Mouse (Mus musculus): ENCODE results near the gene Setdb1. TPM values are rescaled to one million over a fixed set of nuclear protein-coding genes. Genes with fewer than 3 reads are reported as not detected.
A peak's percentile ranks its signal among the peaks of the same experiment; 100 is the strongest.
"Not testable (repeated sequence)": the region's sequence is repeated elsewhere in the genome, so short reads cannot be mapped to it uniquely, and the experiment has no call there.

Setdb1 gene
- polyA plus RNA-seq (2014; fragmentation: Nextera tagmentation; extraction: Ambion mirVana), result 36.8 and 53.6 TPM in 2 replicates

DNA sequence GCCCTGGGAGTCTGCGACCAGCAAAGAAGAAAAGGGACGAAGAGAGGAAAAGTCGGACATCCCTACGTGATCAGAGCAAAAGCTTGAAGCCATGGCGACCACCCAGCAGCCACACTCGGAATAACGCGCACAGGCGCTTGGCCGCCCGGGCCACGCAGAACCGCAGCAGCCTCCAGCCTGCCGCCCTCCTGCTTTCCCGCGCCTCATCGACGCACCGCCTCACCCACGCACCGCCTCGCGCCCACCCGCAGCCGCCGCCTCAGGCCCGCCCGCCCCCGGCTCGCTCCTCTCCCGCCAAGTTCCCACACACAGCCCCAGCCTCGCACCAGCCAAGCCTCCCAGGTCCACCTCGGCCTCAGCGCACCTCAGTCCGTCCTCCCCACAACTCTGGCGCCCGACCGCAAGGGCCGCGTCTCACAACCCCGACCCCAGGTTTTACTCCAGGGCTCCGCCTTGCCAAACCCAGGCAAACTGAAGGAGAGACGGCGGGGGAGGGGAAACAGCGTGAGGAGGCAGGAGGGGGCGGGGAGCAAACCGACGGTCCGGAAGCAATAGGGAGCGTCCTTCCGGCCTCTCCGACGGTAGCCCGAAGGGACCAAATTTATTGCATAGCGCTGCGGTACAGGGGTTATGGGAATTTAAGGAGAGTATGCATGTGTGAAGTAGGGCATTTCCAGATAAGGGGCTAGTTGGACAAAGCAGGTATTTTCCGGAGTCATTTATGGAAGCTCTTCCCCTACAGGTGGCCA is at the start of gene Setdb1:
Gene Setdb1 (minus strand): TSS at position 502 of the 749 bp plus-strand sequence.
- DNase-seq (peak; percentile 99), ATAC-seq (ENCODE audit: low FRiP score, low TSS enrichment) (peak; percentile 94)
- H3K4me2 ChIP-seq (ENCODE audit: low read length), result peak within 1 kb of the TSS; percentile 50
- not testable (repeated sequence) for H3K9me3 ChIP-seq (ENCODE audit: control insufficient read depth, low read length); H3K4me1 ChIP-seq (ENCODE audit: control insufficient read depth, insufficient read depth, low read length); H3K27me3 ChIP-seq (ENCODE audit: control insufficient read depth, insufficient read depth, low read length); H3K27ac ChIP-seq (replicated peaks; ENCODE audit: low read depth, low read length)
- H3K9ac ChIP-seq (replicated peaks; ENCODE audit: low read length), result peak within 1 kb of the TSS; percentile 40; the same call in 1 of the 2 replicates
- peaks cover 18% of the 10 kb centered on the region for H3K36me3 ChIP-seq (ENCODE audit: control insufficient read depth, insufficient read depth, low read length)
- H3K4me3 ChIP-seq (replicated peaks; ENCODE audit: low read depth, low read length), result peak within 1 kb of the TSS; percentile 43
- under 1% methylated on average over 31 of the region's 57 CpGs for WGBS

DNA sequence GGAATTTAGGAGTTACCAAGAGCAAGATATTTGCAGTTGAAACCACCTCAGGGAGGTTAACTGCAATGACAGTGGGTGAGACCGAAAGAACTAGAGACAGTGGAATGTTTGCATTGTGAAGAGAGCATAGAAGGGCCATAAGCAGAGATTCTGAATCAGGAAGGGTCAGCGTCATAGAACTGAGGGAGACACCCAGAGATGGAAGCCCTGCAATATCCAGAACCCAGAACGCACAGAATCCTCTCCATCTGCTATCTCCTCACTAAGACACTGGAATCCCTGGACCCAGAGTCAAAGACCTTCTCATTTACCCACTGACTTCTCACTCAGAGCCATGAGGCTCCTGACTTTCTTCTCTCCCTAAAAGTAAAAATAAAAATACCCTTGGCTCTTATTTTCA is 45.7 kb upstream of the Setdb1 start, which contains the start of gene 4930558C23Rik:
Gene 4930558C23Rik (minus strand): TSS at position 101 of the 400 bp plus-strand sequence.
- Histone ChIP-seq H3K9ac (replicated peaks; ENCODE audit: low read length) (no peak within 1 kb of the TSS), H3K27me3 (ENCODE audit: control insufficient read depth, insufficient read depth, low read length) (no peaks in the 10 kb centered on the region), H3K27ac (replicated peaks; ENCODE audit: low read depth, low read length) (no peak within 1 kb of the TSS), H3K4me1 (ENCODE audit: control insufficient read depth, insufficient read depth, low read length) (no peaks in the 10 kb centered on the region), H3K4me2 (ENCODE audit: low read length) (no peak within 1 kb of the TSS), H3K9me3 (ENCODE audit: control insufficient read depth, low read length) (no peaks in the 10 kb centered on the region), H3K4me3 (replicated peaks; ENCODE audit: low read depth, low read length) (no peak within 1 kb of the TSS), H3K36me3 (ENCODE audit: control insufficient read depth, insufficient read depth, low read length) (no peaks in the 10 kb centered on the region)
- ATAC-seq (ENCODE audit: low FRiP score, low TSS enrichment) (no peak), DNase-seq (no peak)
- 94% methylated on average over 3 of the region's 3 CpGs for WGBS

DNA sequence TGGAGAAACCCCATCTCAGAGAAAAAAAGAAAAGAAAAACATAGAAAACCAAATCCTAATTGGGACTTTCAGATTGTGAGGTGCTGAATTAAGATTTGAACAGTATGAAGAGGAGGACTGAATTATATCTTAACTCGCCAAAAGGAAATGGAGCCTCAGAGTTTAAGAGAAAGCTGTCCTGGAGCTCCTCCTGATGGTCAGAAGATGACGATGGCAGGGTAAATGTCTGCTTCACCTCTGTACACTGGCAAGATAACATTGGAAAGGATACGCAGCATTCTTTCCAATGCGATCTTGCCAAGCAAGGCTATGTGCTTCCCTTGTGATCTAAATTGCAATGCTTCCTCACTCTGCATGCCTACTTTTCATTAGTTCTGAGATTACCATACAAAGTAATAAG is 37.4 kb upstream of the Setdb1 start:
- Histone ChIP-seq H3K27me3 (ENCODE audit: control insufficient read depth, insufficient read depth, low read length) (no peaks in the 10 kb centered on the region), H3K4me3 (replicated peaks; ENCODE audit: low read depth, low read length) (no peak overlapping the region), H3K9ac (replicated peaks; ENCODE audit: low read length) (no peak overlapping the region), H3K36me3 (ENCODE audit: control insufficient read depth, insufficient read depth, low read length) (no peaks in the 10 kb centered on the region), H3K4me1 (ENCODE audit: control insufficient read depth, insufficient read depth, low read length) (no peaks in the 10 kb centered on the region), H3K27ac (replicated peaks; ENCODE audit: low read depth, low read length) (no peak overlapping the region), H3K9me3 (ENCODE audit: control insufficient read depth, low read length) (0 out of 2 replicates have a peak, but pooled peaks cover 4% of the 10 kb centered on the region), H3K4me2 (ENCODE audit: low read length) (no peak overlapping the region)
- DNase-seq (peak; percentile 1), ATAC-seq (ENCODE audit: low FRiP score, low TSS enrichment) (no peak)
- 86% methylated on average over 4 of the region's 4 CpGs for WGBS

DNA sequence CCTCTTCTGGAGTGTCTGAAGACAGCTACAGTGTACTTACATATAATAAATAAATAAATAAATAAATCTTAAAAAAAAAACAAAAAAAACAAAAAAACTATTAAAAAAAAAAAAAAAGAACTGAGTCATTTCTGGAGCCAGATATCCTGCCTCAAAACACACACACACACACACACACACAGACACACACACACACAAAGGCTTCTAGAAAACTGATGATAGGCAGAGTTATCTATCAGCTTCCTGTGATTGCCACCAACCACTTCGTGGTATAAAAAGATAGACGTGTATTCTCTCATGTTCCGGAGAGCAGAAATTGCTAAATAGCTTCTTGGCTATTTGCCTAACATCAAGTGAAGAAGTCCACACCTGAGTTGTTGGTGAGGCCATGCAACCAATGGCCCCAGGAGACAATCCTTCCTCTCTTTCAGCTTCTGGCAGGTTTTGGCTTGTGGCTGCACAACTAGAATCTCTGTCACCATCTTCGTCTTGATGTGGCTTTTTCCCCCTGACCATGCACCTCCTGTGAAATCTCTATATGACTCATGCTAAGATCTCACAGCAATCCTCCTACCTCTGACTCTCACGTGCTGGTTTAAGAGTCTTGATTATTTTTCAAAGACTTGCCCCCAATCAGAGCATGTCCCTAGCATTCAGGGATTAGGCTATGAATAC is 28.5 kb upstream of the Setdb1 start:
- no peaks in the 10 kb centered on the region for H3K36me3 ChIP-seq (ENCODE audit: control insufficient read depth, insufficient read depth, low read length)
- H3K4me2 ChIP-seq (ENCODE audit: low read length), result no peak overlapping the region
- no peak for ATAC-seq (ENCODE audit: low FRiP score, low TSS enrichment)
- H3K4me3 ChIP-seq (replicated peaks; ENCODE audit: low read depth, low read length), result no peak overlapping the region
- 89% methylated on average over 5 of the region's 5 CpGs for WGBS
- no peak overlapping the region for H3K27ac ChIP-seq (replicated peaks; ENCODE audit: low read depth, low read length)
- H3K27me3 ChIP-seq (ENCODE audit: control insufficient read depth, insufficient read depth, low read length), result no peaks in the 10 kb centered on the region
- no peak overlapping the region for H3K9ac ChIP-seq (replicated peaks; ENCODE audit: low read length)
- no peak for DNase-seq
- no peaks in the 10 kb centered on the region for H3K4me1 ChIP-seq (ENCODE audit: control insufficient read depth, insufficient read depth, low read length)
- H3K9me3 ChIP-seq (ENCODE audit: control insufficient read depth, low read length), result no peaks in the 10 kb centered on the region

DNA sequence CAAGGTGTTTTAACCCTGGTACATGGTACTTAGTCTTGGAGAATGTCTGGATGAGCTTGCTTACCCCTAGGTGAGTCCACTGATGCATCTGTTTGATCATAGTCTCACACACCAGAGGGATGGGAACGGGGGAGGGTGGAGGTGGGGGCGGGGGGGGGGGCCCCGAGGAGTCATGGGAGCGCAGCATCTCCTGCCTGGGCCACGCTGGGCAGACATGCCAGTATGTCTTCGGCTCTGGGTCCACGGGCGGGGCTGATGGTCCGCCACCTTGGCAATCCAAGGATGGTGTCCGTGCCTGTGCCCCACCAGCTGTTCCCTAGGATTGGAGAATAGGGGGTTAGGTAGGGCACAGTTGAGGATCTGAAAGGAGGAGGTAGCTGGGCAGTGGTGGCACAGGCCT is 16.2 kb upstream of the Setdb1 start:
- H3K9ac ChIP-seq (replicated peaks; ENCODE audit: low read length), result no peak overlapping the region
- no peak for DNase-seq
- H3K4me2 ChIP-seq (ENCODE audit: low read length), result no peak overlapping the region
- peaks cover 7% of the 10 kb centered on the region; the same call in 1 of the 2 replicates for H3K9me3 ChIP-seq (ENCODE audit: control insufficient read depth, low read length)
- no peaks in the 10 kb centered on the region for H3K27me3 ChIP-seq (ENCODE audit: control insufficient read depth, insufficient read depth, low read length)
- H3K27ac ChIP-seq (replicated peaks; ENCODE audit: low read depth, low read length), result no peak overlapping the region
- ATAC-seq (ENCODE audit: low FRiP score, low TSS enrichment), result no peak
- 89% methylated on average over 10 of the region's 10 CpGs for whole genome bisulfite sequencing
- no peaks in the 10 kb centered on the region for H3K36me3 ChIP-seq (ENCODE audit: control insufficient read depth, insufficient read depth, low read length)
- H3K4me1 ChIP-seq (ENCODE audit: control insufficient read depth, insufficient read depth, low read length), result no peaks in the 10 kb centered on the region
- H3K4me3 ChIP-seq (replicated peaks; ENCODE audit: low read depth, low read length), result no peak overlapping the region

DNA sequence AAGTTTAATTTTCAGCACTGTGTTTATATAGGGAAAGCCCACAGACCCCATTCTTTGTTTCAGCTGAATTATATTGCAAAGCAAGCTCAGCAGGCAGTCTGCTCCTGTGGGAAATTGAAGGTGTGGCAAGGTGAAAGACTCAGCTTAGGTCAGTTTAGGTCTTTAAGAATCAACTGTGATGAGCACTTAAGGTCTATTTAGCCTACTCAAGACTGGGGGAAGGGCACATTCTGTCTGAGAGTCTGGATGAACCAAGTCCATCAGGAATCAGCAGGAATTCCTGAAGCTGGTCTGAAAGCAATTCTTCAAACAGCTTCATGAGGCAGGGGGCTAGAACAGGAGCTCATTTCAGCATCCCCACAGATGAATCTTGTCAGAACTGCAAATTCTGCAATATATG is 13.1 kb upstream of the Setdb1 start:
- Histone ChIP-seq H3K36me3 (ENCODE audit: control insufficient read depth, insufficient read depth, low read length) (no peaks in the 10 kb centered on the region), H3K4me2 (ENCODE audit: low read length) (no peak overlapping the region), H3K4me1 (ENCODE audit: control insufficient read depth, insufficient read depth, low read length) (no peaks in the 10 kb centered on the region), H3K27ac (replicated peaks; ENCODE audit: low read depth, low read length) (no peak overlapping the region), H3K4me3 (replicated peaks; ENCODE audit: low read depth, low read length) (no peak overlapping the region), H3K9me3 (ENCODE audit: control insufficient read depth, low read length) (no peaks in the 10 kb centered on the region), H3K27me3 (ENCODE audit: control insufficient read depth, insufficient read depth, low read length) (no peaks in the 10 kb centered on the region), H3K9ac (replicated peaks; ENCODE audit: low read length) (no peak overlapping the region)
- DNase-seq, result no peak
- no peak for ATAC-seq (ENCODE audit: low FRiP score, low TSS enrichment)

DNA sequence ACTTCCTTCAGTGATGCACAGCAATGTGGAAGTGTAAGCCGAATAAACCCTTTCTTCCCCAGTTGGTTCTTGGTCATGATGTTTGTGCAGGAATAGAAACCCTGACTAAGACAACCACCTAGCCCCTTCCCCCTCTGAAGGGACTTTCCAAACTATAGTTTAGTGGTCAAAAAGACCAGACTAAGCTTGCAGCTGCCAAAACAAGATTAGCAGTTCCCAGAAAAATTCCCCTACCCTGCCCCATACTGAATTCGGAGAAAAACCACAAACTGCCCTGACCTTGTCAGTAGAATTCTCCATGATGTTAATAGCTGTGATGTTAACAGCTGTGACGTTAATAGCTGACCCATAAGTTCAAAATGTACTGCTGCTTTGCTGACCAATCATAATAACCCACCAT is 3.3 kb upstream of the Setdb1 start:
- WGBS, result 80% methylated on average over 3 of the region's 3 CpGs

DNA sequence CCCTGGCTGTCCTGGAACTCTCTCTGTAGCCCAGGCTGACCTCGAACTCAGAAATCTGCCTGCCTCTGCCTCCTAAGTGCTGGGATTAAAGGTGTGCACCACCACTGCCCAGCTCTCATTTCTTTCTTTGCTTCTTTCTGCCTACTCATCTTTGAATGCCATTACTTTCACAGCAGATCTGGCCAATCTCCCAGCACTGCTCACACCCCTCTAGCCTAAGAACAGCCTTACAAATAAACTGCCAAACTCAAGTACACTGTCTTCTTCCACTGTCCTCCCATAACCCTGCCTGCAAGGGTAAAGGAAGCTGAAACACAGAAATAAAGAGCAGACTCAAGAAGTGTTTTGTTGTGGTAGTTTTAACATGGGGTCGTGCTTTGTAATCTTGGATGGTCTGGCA is 744 bp upstream of the Setdb1 start:
- ATAC-seq (ENCODE audit: low FRiP score, low TSS enrichment) (no peak), DNase-seq (no peak)
- Histone ChIP-seq H3K9ac (replicated peaks; ENCODE audit: low read length) (no peak overlapping the region), H3K36me3 (ENCODE audit: control insufficient read depth, insufficient read depth, low read length) (peaks cover 12% of the 10 kb centered on the region), H3K4me1 (ENCODE audit: control insufficient read depth, insufficient read depth, low read length) (no peaks in the 10 kb centered on the region), H3K9me3 (ENCODE audit: control insufficient read depth, low read length) (no peaks in the 10 kb centered on the region), H3K4me3 (replicated peaks; ENCODE audit: low read depth, low read length) (no peak overlapping the region), H3K27me3 (ENCODE audit: control insufficient read depth, insufficient read depth, low read length) (no peaks in the 10 kb centered on the region), H3K27ac (replicated peaks; ENCODE audit: low read depth, low read length) (no peak overlapping the region), H3K4me2 (ENCODE audit: low read length) (no peak overlapping the region)
- WGBS, result 95% methylated on average over 2 of the region's 2 CpGs

More for the DNA sequence above, 3.3 kb upstream of the Setdb1 start:
- H3K4me2 ChIP-seq (ENCODE audit: low read length); H3K4me1 ChIP-seq (ENCODE audit: control insufficient read depth, insufficient read depth, low read length); ATAC-seq (ENCODE audit: low FRiP score, low TSS enrichment); DNase-seq; H3K9ac ChIP-seq (replicated peaks; ENCODE audit: low read length); H3K36me3 ChIP-seq (ENCODE audit: control insufficient read depth, insufficient read depth, low read length); H3K4me3 ChIP-seq (replicated peaks; ENCODE audit: low read depth, low read length); H3K9me3 ChIP-seq (ENCODE audit: control insufficient read depth, low read length); H3K27ac ChIP-seq (replicated peaks; ENCODE audit: low read depth, low read length); H3K27me3 ChIP-seq (ENCODE audit: control insufficient read depth, insufficient read depth, low read length): not testable (repeated sequence)
